Mouse (Mus musculus): Measurements from ENCODE around the gene Adipor2.
A peak's percentile ranks its signal among the peaks of the same experiment; 100 is the strongest.
"Not testable (repeated sequence)": the region's sequence is repeated elsewhere in the genome, so short reads cannot be mapped to it uniquely, and the experiment has no call there.

Adipor2 gene

GRCm38 (mm10) chr6:119417354-119417753 is at the start of gene Adipor2:
TSS of gene Adipor2 (minus strand) at chr6:119417704.
- peak in 1 of 2 experiments; percentile 39 for DNase-seq (ENCODE audit: low read depth in 1 of 2, low spot score in 2 of 2)

- no peak for DNase-seq (ENCODE audit: low read depth in 1 of 2, low spot score in 2 of 2)
Measured at GRCm38 (mm10) chr6:119466161-119466560, 48.7 kb upstream of the Adipor2 start.

DNA sequence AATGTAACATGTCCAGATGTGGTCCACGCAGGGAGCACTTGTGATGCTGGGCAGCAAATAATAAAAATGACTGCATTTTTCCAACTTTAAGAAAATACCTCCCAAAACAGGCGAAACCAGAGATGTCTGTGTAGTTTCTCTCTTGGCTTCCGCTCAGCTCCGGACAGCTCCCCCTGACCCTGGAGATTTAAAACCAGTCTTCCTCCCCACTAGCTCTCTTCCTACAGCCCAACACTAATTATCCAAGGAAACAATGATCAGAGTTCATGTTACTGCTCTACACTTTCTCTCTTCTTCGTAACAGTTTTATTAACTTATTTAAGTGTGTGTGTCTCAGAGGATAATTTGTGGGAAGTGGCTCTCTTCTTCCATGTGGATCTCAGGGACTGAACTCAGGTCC is 42.9 kb upstream of the Adipor2 start:
- DNase-seq (ENCODE audit: low read depth in 1 of 2, low spot score in 2 of 2): no peak

GRCm38 (mm10) chr6:119459041-119459440 is 41.5 kb upstream of the Adipor2 start:
- DNase-seq (ENCODE audit: low read depth in 1 of 2, low spot score in 2 of 2): no peak

- no peak for DNase-seq (ENCODE audit: low read depth in 1 of 2, low spot score in 2 of 2)
Measured at GRCm38 (mm10) chr6:119458166-119458565, 40.7 kb upstream of the Adipor2 start.

DNA sequence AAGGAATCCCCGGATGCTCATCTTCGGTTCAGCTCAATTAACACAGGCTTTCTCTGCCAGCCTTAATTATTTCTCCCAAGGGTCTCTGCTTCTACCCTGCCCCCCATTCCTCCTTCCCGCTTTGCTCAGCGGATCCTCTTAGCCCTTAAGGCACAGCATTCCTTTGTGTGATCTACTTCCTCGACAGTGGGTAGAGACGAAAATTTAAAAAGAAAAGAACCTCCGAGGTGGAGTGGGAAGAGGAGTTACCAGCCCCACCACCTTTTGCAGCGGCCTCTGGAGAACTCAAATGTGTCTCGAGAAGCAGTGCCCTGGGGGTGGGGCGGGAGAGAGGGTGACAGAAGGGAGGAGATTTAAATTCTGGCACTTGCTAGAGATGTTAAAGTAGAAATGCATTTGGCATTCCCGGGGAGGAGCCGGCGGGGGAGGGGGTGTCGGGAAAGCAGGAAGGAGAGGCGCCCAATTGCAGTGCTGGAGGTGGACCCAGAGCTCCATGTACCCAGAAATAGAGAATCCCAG is 34.5 kb upstream of the Adipor2 start:
- no peak for DNase-seq (ENCODE audit: low read depth in 1 of 2, low spot score in 2 of 2)

- DNase-seq (ENCODE audit: low read depth in 1 of 2, low spot score in 2 of 2): no peak
Measured at GRCm38 (mm10) chr6:119450965-119451943, 33.8 kb upstream of the Adipor2 start.

GRCm38 (mm10) chr6:119449060-119449499 is 31.6 kb upstream of the Adipor2 start:
- DNase-seq (ENCODE audit: low read depth in 1 of 2, low spot score in 2 of 2): no peak

GRCm38 (mm10) chr6:119448321-119449059 is 31.0 kb upstream of the Adipor2 start:
- DNase-seq (ENCODE audit: low read depth in 1 of 2, low spot score in 2 of 2): no peak

- no peak for DNase-seq (ENCODE audit: low read depth in 1 of 2, low spot score in 2 of 2)
Measured at GRCm38 (mm10) chr6:119445671-119446607, 28.4 kb upstream of the Adipor2 start.

GRCm38 (mm10) chr6:119443742-119444645 is 26.5 kb upstream of the Adipor2 start:
- peak; percentile 50 to 64 for DNase-seq (ENCODE audit: low read depth in 1 of 2, low spot score in 2 of 2)

DNA sequence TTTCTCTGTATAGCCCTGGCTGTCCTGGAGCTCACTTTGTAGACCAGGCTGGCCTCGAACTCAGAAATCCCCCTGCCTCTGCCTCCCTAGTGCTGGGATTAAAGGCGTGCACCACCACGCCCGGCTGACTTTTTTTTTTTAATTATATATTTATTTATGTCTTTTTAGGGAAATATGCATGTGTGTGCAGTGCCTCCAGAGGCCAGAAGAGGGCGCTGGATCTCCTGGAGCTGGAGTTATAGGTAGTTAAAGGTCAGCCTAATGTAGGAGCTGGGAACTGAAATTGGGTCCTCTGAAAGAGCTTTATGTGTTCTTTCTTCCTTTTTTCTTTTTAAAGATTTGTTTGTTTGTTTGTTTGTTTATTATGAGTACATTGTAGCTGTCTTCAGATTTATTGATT is 25.2 kb upstream of the Adipor2 start:
- DNase-seq (ENCODE audit: low read depth in 1 of 2, low spot score in 2 of 2): not testable (repeated sequence)

DNA sequence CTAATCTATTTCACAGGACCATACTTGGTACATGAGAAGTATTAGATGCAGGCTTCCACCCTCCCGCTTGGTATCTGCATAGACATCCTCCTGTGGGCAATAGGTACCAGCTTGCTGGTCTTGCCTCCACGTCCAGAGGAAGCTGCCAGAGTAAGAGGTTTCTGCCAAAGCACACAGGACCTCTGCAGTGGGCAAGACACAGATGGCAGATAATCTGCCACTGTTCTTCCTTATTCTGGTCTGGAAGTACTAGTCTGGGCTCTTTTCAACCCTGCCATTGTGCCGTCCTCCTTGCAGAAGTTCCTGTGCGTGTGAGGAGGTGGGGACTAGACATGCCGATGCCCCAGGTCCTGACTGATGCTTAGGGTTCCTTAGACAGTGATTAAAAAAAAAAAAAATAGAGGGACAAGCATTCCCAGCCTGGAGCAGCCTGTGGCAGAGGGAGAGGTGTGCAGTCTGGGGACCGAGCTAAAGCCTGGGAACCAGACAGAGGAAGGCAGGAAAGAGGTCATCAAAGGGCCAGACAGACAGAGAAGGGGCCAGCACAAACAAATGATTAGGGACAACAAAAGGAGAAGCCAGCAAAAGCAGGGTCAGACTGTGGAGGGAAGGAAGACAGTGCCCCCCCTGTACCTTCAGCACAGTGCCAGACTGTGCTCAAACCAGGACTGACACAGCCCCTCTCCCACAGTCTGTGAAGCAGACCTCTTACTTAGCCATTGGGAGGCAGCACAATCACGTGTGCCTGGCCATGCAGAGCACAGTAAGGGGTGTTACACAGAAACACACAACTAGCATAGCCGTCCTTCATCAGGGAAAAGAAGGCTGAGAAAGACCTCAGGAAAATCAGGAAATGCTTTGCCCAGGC is 20.6 kb upstream of the Adipor2 start:
- no peak for DNase-seq (ENCODE audit: low read depth in 1 of 2, low spot score in 2 of 2)

DNA sequence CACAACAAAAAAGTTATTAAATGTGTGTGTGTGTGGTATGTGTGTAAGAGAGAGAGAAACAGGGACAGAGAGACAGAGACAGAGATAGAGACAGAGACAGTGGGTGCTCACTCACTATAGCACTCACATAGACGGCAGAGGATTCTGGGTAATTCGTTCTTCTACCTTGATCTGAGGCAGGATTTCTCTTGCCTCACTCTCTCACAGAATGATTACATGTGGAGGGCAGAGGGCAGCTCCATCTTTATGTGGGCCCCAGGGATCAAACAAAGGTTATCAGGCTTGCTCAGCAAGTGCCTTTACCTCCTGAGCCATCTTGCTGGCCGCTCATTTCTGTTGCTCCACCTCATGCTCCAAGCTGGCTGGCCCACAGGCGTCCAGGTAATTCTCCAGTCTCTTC is 16.9 kb upstream of the Adipor2 start:
- no peak for DNase-seq (ENCODE audit: low read depth in 1 of 2, low spot score in 2 of 2)

- no peak for DNase-seq (ENCODE audit: low read depth in 1 of 2, low spot score in 2 of 2)
Measured at GRCm38 (mm10) chr6:119431751-119432324, 14.3 kb upstream of the Adipor2 start.

DNA sequence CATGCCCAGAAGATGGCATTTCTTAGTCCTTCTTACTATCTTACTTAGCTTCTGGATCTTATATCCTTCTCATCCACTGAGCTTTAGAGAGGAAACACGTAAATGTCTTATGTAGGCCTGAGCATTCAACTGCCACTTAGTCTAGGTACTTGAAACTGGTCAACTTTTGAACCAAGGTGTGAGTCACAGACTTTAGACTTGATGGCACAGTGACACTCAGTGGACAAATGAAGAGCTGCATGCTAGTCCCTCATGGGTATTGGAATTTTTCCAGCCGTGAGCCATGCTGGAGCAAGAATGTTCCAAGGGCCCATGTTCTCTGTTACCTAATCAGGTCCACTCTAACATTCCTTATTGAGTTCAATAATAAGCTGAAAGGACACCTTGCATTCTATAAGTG is 13.0 kb upstream of the Adipor2 start:
- DNase-seq (ENCODE audit: low read depth in 1 of 2, low spot score in 2 of 2): peak in 1 of 2 experiments; percentile 23

DNA sequence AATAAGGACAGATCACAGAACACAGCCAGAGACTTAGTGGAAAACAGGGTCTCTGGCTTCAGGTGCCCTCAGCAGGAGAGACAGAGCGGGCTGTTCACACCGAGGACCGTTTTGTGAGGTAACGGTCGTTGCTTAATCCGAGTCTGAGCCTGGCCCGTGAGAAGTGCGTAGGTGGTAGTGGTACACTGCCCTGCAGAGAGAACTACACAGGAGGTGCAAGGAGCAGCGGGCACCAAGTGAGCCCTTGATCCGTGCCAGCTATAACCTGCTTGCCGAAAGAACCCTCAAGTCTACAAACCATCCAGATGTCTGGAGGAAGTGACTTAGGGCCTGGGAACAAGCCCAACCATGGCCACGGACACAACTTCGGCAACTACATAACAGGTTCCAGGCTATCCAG is 11.8 kb upstream of the Adipor2 start:
- no peak for DNase-seq (ENCODE audit: low read depth in 1 of 2, low spot score in 2 of 2)

DNA sequence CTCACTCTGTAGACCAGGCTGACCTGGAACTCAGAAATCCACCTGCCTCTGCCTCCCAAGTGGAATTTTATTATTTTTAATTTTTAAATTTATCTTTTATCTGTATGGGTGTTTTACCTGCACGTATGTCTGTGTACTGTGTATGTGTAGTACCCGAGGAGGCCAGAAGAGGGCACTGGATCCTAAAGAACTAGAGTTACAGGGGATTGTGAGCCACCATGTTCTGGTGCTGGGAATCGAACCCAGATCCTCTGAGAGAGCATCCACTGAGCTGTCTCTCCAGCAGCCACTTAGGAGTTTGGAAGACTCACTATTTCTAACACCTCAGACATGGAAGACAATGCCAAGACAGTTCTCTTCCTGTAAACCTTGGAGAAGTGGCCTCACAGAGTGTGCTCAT is 11.1 kb upstream of the Adipor2 start:
- no peak for DNase-seq (ENCODE audit: low read depth in 1 of 2, low spot score in 2 of 2)
